Mouse (Mus musculus): ENCODE data around the gene Paqr5.

Gene Paqr5

GRCm38 (mm10) chr9:61954707-61955106, 71.9 kb downstream of the Paqr5 start:
- DNase-seq (ENCODE audit: low spot score): no peak

DNA sequence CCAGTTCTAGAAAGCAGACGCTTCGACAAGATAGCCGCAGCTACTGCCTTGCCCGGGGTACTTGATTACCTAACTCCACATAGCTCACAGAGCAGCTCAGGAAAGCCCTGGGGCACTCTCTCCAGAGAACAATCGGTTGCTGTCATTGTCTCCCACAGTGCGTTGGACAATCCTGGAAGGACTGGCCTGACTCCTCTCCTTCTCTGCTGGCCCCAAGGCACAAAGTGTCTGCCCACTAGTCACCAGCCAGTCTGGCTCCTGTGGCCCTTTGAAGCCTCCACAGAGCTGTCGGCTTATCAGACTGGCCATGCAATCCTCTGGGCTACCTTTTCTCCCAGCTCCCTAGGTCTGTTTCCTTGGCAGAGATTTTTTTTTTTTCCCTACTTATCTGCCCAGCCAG, 74.4 kb downstream of the Paqr5 start:
- no peak for DNase-seq (ENCODE audit: low spot score)

GRCm38 (mm10) chr9:61947402-61948346, 79.0 kb downstream of the Paqr5 start:
- peak; percentile 72 for DNase-seq (ENCODE audit: low spot score)

- peak; percentile 97 for DNase-seq (ENCODE audit: low spot score)
These were observed 79.8 kb downstream of the Paqr5 start, which contains the start of gene Kif23 for GRCm38 (mm10) chr9:61946623-61947401. Kif23 (minus strand) TSS chr9:61946774.

DNA sequence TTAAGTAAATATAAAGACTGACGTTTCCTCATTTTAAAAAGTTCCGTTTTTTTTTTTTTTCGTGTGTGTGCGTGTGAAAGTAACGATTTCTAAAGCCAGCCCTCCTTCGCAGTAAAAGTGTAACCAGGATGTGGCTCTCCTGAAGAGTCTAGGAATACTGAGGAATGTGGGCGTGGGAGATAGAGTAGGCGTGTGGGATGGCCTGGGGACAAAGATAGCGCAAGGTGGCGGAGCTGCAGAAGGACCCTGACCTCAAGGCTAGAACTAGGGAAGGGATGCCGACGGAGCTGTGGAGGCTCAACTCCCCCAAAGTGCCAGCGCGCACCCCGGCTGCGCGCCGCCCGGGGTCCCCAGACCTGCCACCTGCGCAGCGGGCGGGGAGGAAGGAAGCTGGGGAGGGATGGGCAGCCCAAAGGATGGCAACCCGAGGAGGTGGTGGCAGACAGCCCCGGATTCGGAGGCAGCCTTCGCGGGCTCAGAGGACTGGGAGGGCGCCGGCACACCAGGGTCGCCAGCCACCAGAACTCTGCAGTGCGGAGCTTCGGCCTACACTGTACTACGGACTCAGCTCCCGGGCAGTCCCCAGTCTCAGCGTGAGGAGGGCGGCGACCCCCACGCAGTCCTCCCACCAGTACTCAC, 80.6 kb downstream of the Paqr5 start:
- no peak for DNase-seq (ENCODE audit: low spot score)

DNA sequence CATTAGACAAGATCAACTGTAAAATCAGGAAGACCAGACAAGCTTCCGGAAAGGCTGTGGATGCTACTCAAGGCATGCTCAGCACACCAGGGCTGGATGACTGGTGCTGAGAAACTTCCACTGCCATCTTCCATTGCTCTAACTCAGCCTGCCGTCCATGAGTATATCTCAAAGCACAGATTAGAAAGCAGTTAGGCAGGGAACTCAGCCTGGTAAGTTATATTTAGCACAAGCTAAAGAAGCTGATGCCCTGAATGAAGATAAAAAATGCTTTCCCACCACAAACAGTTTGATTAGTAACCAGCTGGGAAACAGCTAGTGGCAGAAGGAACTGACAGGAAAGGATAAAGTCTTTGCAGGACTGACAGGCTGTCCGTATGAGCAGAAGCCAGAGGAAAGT, 85.6 kb downstream of the Paqr5 start:
- no peak for DNase-seq (ENCODE audit: low spot score)

- DNase-seq (ENCODE audit: low spot score): no peak
These were observed 93.3 kb downstream of the Paqr5 start for GRCm38 (mm10) chr9:61933333-61933732.

- no peak for DNase-seq (ENCODE audit: low spot score)
These were observed 94.6 kb downstream of the Paqr5 start for GRCm38 (mm10) chr9:61932009-61932408.

- DNase-seq (ENCODE audit: low spot score): no peak
These were observed 101.5 kb downstream of the Paqr5 start for GRCm38 (mm10) chr9:61925086-61925660.

DNA sequence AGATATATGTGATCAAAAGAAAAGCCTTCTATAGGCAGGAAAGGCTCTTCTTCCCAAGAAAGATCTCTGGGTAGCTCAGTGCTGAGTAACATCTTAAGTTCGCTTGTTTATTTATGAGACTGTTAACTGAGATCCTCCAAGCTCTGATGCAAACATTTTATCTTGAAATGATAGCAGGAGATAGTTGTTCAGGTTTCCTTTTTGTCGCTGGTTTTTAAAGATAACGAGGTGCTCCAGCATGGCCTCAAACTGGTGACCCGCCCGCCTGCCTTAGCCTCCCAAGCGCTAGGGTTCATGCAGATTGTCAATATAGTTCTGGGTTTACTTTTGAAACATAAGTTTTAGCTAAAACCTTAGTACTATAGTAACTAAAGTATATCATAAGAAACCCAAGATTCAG, 106.3 kb downstream of the Paqr5 start:
- no peak for DNase-seq (ENCODE audit: low spot score)

DNA sequence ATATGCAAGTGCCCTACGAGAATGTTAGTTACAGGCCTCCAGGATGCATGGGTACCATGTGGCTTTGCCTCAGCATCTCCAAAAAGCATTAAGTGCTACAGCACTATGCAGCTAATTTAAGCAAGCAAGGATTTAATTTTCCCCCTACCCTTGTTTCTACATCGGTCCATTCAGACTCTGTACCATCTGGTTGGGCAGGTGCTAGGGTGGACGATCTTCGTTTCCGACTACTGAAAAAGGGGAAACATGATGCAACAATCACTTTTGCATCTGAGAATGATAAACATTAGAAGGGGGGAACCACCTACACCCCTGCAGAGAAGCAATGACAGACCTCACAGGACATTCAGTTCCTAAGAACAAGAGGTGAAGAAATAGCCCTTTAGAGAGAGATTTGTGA, 107.2 kb downstream of the Paqr5 start:
- DNase-seq (ENCODE audit: low spot score): no peak

DNA sequence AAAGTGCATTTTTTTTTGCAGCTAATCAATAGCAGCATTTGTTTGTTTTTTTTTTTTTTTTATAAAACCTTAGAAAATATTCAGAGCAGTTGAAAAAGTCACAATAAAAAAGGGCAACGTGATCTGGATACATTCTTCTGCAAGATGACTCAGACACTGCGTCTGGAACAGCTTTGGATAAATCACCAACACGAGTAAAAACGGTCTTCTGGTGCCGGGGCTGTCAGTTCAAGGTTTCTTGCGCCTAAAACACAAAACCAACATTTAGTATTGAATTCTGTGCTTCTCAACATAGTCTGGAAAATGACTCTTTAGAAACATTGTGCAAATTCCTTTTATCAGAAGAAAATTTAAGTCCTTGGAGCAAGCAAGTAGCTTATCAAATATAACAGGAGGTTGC, 109.2 kb downstream of the Paqr5 start:
- no peak for DNase-seq (ENCODE audit: low spot score)

DNA sequence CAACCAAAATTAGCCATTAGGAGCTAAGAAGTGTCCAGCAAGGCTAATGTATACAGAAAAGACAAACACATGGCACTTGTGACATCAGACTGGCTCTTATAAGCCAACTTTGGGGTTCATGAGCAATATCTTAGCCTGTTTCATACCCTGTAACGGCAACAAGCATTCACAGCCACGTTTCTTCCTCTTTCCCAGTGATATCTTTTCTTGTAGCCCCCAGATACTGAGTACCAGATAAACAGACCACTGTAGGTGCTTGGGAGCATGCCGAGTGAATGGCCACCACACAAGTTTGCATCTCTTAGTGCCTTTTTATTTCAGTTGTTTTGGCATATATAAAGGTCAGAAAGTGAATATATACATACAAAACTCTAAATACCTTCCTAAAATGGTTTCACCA, 109.7 kb downstream of the Paqr5 start:
- no peak for DNase-seq (ENCODE audit: low spot score)

DNA sequence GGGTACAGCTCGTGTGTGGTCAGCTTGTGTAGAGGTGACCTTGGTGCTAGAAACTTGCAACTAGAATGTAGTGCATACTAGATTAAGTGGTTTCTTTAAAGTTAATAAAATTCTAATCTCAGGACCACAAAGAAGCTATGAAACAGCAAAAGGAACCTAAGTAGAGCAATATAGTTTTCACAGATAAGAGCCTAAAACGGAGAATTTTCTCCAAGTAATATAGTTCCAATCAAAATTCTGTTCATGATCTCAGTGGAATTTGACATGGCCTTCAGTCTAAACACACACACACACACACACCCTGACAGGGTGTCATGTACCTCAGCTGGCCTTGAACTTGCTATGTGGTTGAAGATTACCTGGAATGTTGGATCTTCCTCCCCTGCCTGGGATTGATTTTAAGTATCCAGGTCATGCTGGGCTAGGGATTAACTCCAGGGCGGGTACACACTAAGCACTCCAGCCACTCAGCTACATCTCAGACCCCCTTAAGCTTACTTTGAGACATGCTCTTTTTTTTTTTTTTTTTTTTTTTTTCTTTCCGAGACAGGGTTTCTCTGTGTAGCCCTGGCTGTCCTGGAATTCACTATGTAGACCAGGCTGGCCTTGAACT, 111.2 kb downstream of the Paqr5 start:
- DNase-seq (ENCODE audit: low spot score): no peak

- DNase-seq (ENCODE audit: low spot score): no peak
These were observed 111.7 kb downstream of the Paqr5 start for GRCm38 (mm10) chr9:61914917-61915300.

- peak; percentile 90 for DNase-seq (ENCODE audit: low spot score)
These were observed 112.3 kb downstream of the Paqr5 start, which contains the start of gene Rplp1 for GRCm38 (mm10) chr9:61914203-61914916. Rplp1 (minus strand) TSS chr9:61914542.

GRCm38 (mm10) chr9:61911300-61912128, 115.1 kb downstream of the Paqr5 start:
- no peak for DNase-seq (ENCODE audit: low spot score)

DNA sequence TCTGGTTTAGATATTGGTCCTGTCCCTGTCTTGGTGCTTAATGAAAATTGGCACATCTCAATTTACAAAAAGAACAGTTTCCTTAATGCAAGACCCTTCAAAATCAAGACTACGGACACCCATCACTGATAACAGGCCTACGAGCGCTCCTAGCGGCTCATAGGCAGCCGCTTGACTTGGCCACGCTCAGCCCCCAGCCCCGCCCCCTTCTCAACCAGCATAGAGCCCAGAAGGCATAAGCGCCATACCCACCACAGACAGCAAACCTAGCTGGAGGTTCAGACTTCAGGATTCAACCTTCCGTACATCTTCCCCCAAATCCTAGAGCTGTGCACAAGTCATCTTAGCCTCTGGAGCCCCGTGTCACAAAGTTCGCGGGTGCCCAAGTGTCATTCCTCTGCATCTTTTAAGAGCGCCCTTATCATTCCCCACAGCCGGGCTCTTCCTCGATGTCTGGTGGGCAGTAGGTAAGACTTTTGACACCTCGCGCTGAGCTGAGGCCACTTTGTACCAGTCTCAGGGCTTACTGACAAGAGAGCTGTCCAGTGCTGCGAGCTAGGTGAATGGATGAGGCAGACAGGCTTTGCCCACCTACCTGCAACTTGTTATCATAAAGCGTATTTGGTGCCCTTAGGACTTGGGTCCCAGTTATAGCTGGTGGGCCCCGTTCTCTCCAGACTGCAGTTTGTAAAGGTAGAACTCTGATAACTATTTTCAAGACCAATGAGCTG, 116.0 kb downstream of the Paqr5 start:
- DNase-seq (ENCODE audit: low spot score): no peak

DNA sequence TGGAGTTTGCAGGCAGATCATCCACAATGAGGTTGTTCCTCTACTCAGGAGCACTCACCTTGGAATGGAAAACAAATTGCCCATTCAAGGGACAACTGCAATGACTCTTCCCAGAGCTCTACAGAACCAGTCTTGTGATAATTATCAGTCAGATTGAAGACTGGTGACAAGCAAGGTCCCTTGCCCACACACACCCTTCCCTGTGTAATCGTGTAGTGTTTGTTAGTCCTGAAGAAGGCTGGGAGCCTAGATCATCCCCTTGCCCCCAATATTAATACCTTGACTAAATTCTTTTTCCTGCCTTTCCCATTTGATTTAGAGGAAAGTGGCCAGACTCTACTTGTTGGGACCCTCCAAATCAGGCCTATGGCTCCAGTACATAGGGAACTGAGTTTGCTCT, 117.0 kb downstream of the Paqr5 start:
- DNase-seq (ENCODE audit: low spot score): no peak
